Mouse (Mus musculus): Measurements from ENCODE around the gene Cpne5.

DNA sequence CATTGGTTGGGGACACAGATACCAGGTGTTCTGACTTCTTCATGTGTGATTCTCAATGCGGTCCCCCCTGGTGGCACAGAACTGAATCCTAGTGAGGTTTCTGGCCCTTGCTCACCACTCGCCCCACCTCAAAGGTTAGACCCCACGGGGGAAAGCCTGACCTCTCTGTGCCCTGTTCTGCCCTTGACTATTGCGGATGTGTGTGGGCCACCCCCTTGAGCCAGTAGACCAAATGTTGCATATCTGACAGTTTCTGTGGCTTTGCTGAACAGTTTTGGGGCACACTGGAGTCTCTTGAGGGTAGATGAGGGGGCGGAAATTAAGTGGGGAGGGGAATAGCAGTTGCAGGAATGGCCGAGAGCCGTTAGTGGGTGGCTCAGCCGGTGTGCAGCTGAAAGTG, 94.7 kb downstream of the Cpne5 start:
- TF ChIP-seq CTCF (IDR thresholded peaks at IDR 0.05; ENCODE audit: low read depth) = no peak
- no peak for TF ChIP-seq EP300 (IDR thresholded peaks at IDR 0.05; ENCODE audit: low read depth)
